Mouse (Mus musculus) heart, embryonic 11.5 days (tissue): Measurements from ENCODE around the gene Tmem273. TPM values are rescaled to one million over a fixed set of nuclear protein-coding genes. Genes with fewer than 3 reads are reported as not detected.

Experiments
- ATAC-seq: fragments of 200-750 bp; cut with Nextera tagmentation; replicated peaks from 2 replicates; pipeline ENCODE4 v1.8.0; 2017; ENCODE audit warnings: moderate library complexity; ENCODE audit not compliant: insufficient number of reproducible peaks, low FRiP score, low TSS enrichment
- H3K27ac ChIP-seq: fragments of 300-500 bp; sonication (generic); 2 replicates; pipeline ENCODE4 v1.5.1; 2014; ENCODE audit warnings: mild to moderate bottlenecking, low read depth, low read length
- H3K27me3 ChIP-seq: fragments of 300-500 bp; sonication (generic); 2 replicates; pipeline ENCODE4 v1.6.1; 2014; ENCODE audit warnings: mild to moderate bottlenecking, low read length, mixed read lengths; ENCODE audit not compliant: control insufficient read depth, insufficient read depth
- H3K36me3 ChIP-seq: fragments of 300-500 bp; sonication (generic); 2 replicates; pipeline ENCODE4 v1.6.1; 2014; ENCODE audit warnings: mild to moderate bottlenecking, low read length, moderate library complexity, mixed read lengths; ENCODE audit not compliant: control insufficient read depth, insufficient read depth
- H3K4me1 ChIP-seq: fragments of 300-500 bp; sonication (generic); 2 replicates; pipeline ENCODE4 v1.6.1; 2014; ENCODE audit warnings: low read length; ENCODE audit not compliant: control insufficient read depth, insufficient read depth
- H3K4me2 ChIP-seq: fragments of 300-500 bp; sonication (generic); 2 replicates; pipeline ENCODE4 v1.6.1; 2014; ENCODE audit warnings: mild to moderate bottlenecking, moderate library complexity
- H3K4me3 ChIP-seq: fragments of 300-500 bp; sonication (generic); 2 replicates; pipeline ENCODE4 v1.5.1; 2014; ENCODE audit warnings: low read depth, low read length
- H3K9ac ChIP-seq: fragments of 300-500 bp; sonication (generic); 2 replicates; pipeline ENCODE4 v1.6.1; 2014; ENCODE audit warnings: mild to moderate bottlenecking, low read depth, low read length, moderate library complexity
- H3K9me3 ChIP-seq: fragments of 300-500 bp; sonication (generic); replicated peaks from 2 replicates; pipeline ENCODE4 v1.6.1; 2016; ENCODE audit warnings: low read length; ENCODE audit not compliant: control insufficient read depth
- WGBS: fragments of 180-500 bp; shearing (Covaris S2); extraction: QIAGEN DNeasy Blood & Tissue Kit; methylation state at CpG from one replicate; pipeline ENCODE4 v1.1.7; 2014; ENCODE audit not compliant: insufficient replicate concordance; 5-methylcytosine and 5-hydroxymethylcytosine counted together
- polyA plus RNA-seq: library from polyadenylated mRNA; unstranded; fragments of >200 nt; fragmentation: Nextera tagmentation; extraction: Ambion mirVana; gene quantifications from 2 replicates; pipeline ENCODE4 v1.2.1, GENCODE M21; 2014

Gene Tmem273
- 0.44 and 0.63 TPM in 2 replicates for polyA plus RNA-seq

DNA sequence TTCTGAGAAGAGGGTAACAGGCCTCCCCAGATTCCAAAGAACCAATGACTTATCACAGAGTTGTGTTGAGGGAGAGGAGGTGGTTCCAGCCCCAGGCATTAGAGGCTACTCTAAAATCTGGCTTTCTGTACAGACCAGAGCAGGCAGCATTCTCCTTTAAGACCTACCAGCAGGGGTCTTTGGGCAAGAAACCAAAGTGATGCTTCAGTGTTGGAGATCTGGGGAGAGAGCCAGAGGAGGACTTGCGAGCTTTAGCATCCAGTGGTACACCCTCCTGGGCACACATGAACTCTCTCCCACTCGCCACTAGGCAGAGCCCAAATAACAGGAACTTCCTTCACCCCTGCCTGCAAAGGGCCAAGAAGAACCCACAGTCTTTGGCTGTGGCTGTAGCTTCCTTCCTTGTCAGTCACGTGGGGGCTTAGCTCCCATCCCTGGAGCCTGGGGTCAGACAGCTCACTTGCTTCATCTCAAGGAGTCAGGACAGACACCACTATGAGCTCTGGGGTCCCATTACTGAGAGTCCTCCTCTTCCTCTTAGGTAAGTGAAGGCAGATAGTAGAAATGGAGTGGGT lies at the start of gene Tmem273:
Gene Tmem273 (plus strand): TSS at position 408 of the 575 bp plus-strand sequence.
- H3K27ac ChIP-seq: no peak within 1 kb of the TSS
- H3K4me2 ChIP-seq: no peak within 1 kb of the TSS
- no peak for ATAC-seq
- H3K9me3 ChIP-seq: no peaks in the 10 kb centered on the region
- H3K36me3 ChIP-seq: no peaks in the 10 kb centered on the region
- no peak within 1 kb of the TSS for H3K9ac ChIP-seq
- peaks cover 3% of the 10 kb centered on the region; the same call in 1 of the 2 replicates for H3K4me1 ChIP-seq
- H3K4me3 ChIP-seq: no peak within 1 kb of the TSS
- no peaks in the 10 kb centered on the region for H3K27me3 ChIP-seq
- WGBS: 69% methylated on average over 3 of the region's 3 CpGs

DNA sequence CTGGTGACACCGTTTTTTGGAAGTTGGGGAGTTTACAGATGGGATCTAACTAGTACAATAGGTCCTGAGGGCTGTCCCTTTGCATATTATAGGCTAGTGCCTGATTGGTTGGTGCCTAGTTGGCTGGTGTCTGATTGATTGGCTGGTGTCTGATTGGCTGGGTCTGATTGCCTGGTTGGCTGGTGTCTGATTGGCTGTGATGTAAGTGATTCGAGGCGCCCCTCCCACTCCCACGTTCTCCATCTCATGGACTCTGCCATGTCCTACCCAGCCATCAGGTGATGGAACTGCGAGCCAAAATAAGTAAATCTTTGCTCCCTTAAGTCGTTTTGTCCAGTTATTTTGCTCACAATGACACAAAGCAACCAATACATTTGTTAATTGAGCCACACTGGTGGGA lies 49.2 kb upstream of the Tmem273 start:
- Histone ChIP-seq H3K9ac (no peak overlapping the region), H3K27me3 (no peaks in the 10 kb centered on the region), H3K4me3 (no peak overlapping the region), H3K9me3 (no peaks in the 10 kb centered on the region), H3K27ac (no peak overlapping the region), H3K4me2 (no peak overlapping the region), H3K4me1 (no peaks in the 10 kb centered on the region), H3K36me3 (no peaks in the 10 kb centered on the region)
- ATAC-seq: no peak
- 79% methylated on average over 6 of the region's 6 CpGs for WGBS

DNA sequence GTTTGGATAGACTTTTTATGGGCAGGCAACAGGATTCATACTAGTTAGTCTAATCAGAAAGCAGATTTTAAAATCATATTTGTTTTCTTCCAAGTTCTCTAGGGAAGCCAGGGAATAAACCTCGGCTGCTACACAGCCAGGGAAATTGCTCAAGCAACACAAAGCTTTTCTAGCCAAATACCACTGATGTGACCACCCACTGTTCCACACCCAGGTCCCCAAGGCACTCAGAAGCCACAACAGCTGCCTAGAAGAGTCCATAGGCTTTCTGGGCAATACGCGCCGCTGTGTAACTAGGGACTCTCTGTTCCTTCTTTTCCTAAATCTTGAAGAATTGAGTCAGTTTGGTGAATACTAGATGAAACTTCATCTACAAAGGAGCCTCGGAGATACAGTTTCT lies 47.2 kb upstream of the Tmem273 start:
- Histone ChIP-seq H3K4me1 (no peaks in the 10 kb centered on the region), H3K36me3 (no peaks in the 10 kb centered on the region), H3K27me3 (no peaks in the 10 kb centered on the region), H3K27ac (no peak overlapping the region), H3K9me3 (no peaks in the 10 kb centered on the region), H3K4me3 (no peak overlapping the region), H3K4me2 (no peak overlapping the region), H3K9ac (no peak overlapping the region)
- no peak for ATAC-seq
- 88% methylated on average over 5 of the region's 5 CpGs for WGBS

DNA sequence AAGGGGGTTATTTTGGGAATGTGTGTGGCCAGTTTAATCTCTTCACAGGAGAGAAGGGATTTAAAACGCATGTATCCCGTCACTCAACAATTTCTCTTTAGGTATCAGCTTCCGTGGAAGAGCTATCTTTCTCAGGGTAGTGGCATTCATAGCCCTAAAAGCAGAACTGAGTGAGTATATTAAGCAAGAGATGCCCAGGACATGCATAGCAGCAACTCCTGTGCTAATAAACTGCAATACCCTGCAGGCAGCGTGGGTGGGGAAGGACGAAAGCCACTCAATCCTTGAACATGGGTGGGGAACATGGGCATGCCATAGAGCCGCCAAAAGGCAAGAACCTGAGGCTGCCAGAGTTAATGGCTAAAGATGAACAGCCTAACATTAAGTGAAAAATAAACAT lies 37.2 kb upstream of the Tmem273 start:
- no peak for ATAC-seq
- no peak overlapping the region for H3K4me2 ChIP-seq
- 33% methylated on average over 6 of the region's 6 CpGs for WGBS

DNA sequence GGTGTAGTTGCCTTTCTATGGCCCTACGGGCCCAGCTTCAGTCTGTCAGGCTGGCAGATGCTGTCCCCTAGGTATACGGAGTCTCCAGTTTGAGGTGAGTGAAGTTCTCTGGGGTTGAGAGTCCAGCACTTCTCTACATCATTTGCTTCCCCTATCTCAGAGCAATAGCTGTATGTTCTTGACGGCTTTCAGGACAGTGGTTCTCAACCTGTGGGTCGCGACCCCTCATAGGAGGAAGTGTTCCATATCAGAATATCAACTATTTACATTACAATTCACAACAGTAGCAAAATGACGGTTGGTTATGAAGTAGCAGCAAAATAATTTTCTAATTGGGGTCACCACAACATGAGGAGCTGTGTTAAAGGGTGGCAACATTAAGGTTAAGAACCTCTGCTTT lies 35.0 kb upstream of the Tmem273 start:
- Histone ChIP-seq H3K4me1 (peaks cover 9% of the 10 kb centered on the region; the same call in 1 of the 2 replicates), H3K9me3 (no peaks in the 10 kb centered on the region), H3K4me3 (no peak overlapping the region), H3K27ac (no peak overlapping the region), H3K36me3 (no peaks in the 10 kb centered on the region), H3K9ac (no peak overlapping the region), H3K4me2 (no peak overlapping the region), H3K27me3 (no peaks in the 10 kb centered on the region)
- 78% methylated on average over 6 of the region's 6 CpGs for WGBS
- no peak for ATAC-seq

More for the DNA sequence above, 37.2 kb upstream of the Tmem273 start:
- peaks cover 9% of the 10 kb centered on the region; the same call in 1 of the 2 replicates for H3K4me1 ChIP-seq
- H3K9me3 ChIP-seq: no peaks in the 10 kb centered on the region
- no peak overlapping the region for H3K9ac ChIP-seq
- H3K27me3 ChIP-seq: no peaks in the 10 kb centered on the region
- no peaks in the 10 kb centered on the region for H3K36me3 ChIP-seq
- no peak overlapping the region for H3K4me3 ChIP-seq
- 0 out of 2 replicates have a peak overlapping the region, but pooled peaks have one; percentile 6 for H3K27ac ChIP-seq

DNA sequence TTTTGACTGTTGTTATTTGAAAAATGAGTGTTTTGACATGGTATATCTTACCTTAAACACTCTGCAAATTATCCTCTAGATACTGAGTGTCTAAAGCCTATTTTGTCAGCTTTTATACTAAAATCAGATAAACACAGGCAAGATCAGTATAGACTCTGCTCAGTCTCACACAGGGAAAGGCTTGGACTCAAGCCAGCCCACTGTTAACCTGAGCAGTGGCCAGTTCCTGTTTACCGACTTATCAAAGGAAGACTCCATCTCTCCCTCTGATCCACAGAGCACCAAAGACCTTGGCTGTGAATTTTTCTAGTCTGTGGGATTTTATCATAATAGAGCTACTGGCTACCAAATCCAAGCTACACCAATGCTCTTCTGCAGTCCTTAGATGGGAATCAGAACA lies 31.5 kb upstream of the Tmem273 start:
- no peak for ATAC-seq
- H3K27me3 ChIP-seq: no peaks in the 10 kb centered on the region
- WGBS: 40% methylated on average over 1 of the region's 1 CpGs
- H3K4me3 ChIP-seq: no peak overlapping the region
- H3K27ac ChIP-seq: no peak overlapping the region
- no peak overlapping the region for H3K9ac ChIP-seq
- H3K4me2 ChIP-seq: no peak overlapping the region
- H3K9me3 ChIP-seq: no peaks in the 10 kb centered on the region
- no peaks in the 10 kb centered on the region for H3K36me3 ChIP-seq
- H3K4me1 ChIP-seq: peaks cover 4% of the 10 kb centered on the region; the same call in 1 of the 2 replicates

DNA sequence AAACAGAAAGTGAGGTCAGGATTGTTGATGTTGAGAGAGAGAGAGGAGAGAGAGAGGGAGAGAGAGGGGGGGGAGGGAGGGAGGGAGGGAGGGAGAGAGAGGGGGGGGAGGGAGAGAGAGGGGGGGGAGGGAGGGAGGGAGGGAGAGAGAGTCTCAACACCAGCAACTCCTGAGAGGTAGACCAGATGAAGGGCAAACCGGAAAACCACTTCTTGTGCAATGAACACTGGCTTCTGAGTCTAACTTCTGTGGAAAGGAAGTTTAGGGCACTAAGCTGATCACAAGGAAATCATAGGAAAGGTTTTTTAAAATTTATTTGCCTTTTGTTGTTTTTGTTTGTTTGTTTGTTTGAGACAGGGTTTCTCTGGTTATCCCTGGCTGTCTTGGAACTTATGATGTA lies 23.6 kb upstream of the Tmem273 start:
- no peak for ATAC-seq
- Histone ChIP-seq H3K4me3 (no peak overlapping the region), H3K4me1 (no peaks in the 10 kb centered on the region), H3K9ac (no peak overlapping the region), H3K27ac (no peak overlapping the region), H3K4me2 (no peak overlapping the region), H3K36me3 (no peaks in the 10 kb centered on the region), H3K9me3 (no peaks in the 10 kb centered on the region), H3K27me3 (no peaks in the 10 kb centered on the region)
- 64% methylated on average over 1 of the region's 1 CpGs for WGBS

DNA sequence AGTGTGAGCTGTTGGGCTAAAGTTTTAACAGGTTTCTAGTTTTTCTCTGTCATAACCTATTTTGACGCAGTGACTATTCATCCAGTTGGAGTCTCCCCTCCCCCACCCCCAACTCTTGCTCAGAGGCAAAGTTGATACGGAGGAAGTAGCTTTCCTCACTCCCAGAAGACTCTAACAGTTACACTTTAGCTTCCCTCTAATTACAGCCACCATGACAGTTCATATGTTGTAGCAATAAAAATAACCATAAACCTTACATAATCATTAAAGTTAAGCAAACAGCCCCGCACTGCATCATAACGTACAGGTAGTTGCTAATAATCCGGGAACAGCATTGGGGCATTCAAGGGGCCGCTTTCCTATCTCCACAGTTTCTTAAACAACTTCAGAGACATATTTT lies 15.2 kb upstream of the Tmem273 start:
- Histone ChIP-seq H3K4me2 (no peak overlapping the region), H3K9ac (no peak overlapping the region), H3K27ac (no peak overlapping the region), H3K36me3 (no peaks in the 10 kb centered on the region), H3K27me3 (no peaks in the 10 kb centered on the region), H3K4me3 (no peak overlapping the region), H3K9me3 (no peaks in the 10 kb centered on the region), H3K4me1 (no peaks in the 10 kb centered on the region)
- 69% methylated on average over 6 of the region's 6 CpGs for WGBS
- no peak for ATAC-seq

DNA sequence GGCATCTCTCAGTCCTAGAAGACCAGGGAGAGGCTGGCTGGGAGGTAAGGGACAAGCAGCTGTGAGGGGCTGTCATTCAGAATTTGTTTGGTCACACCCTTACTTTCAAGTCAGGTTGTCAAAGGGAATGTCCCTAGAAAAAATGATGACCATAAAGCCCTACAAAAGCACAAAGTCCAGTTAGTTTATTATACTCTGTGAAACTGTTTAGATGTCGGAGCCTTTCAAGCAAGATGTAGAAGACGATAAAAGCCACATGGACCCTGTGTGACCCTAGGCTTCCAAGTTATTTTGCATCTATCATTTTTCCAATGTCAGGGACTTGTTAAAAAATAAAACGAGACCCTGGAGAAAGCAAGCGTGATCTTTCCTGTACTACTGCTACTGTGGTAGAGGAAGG lies 13.7 kb upstream of the Tmem273 start:
- H3K27ac ChIP-seq: no peak overlapping the region
- WGBS: 80% methylated on average over 4 of the region's 4 CpGs
- H3K36me3 ChIP-seq: no peaks in the 10 kb centered on the region
- H3K4me2 ChIP-seq: no peak overlapping the region
- H3K4me3 ChIP-seq: no peak overlapping the region
- no peaks in the 10 kb centered on the region for H3K4me1 ChIP-seq
- ATAC-seq: no peak
- H3K27me3 ChIP-seq: no peaks in the 10 kb centered on the region
- H3K9ac ChIP-seq: no peak overlapping the region
- no peaks in the 10 kb centered on the region for H3K9me3 ChIP-seq
